Mouse (Mus musculus) liver, embryonic 13.5 days (tissue): ENCODE results near the gene Polr3b. TPM values are rescaled to one million over a fixed set of nuclear protein-coding genes. Genes with fewer than 3 reads are reported as not detected.

Experiments used
- ATAC-seq: fragments of 200-750 bp; cut with Nextera tagmentation; 2 replicates; pipeline ENCODE4 v1.8.0; 2017; ENCODE audit warnings: low read depth, mild to moderate bottlenecking, moderate number of reproducible peaks, moderate library complexity
- DNase-seq: peaks from one replicate; pipeline ENCODE4 v3.0.0; 2022
- H3K27ac ChIP-seq: fragments of 300-500 bp; sonication (generic); 2 replicates; pipeline ENCODE4 v1.5.1; 2015; ENCODE audit warnings: moderate library complexity, mild to moderate bottlenecking, inconsistent platforms
- H3K27me3 ChIP-seq: fragments of 300-500 bp; sonication (generic); 2 replicates; pipeline ENCODE4 v1.6.1; 2015; ENCODE audit warnings: mild to moderate bottlenecking, inconsistent platforms
- H3K36me3 ChIP-seq: fragments of 300-500 bp; sonication (generic); 2 replicates; pipeline ENCODE4 v1.6.1; 2015; ENCODE audit warnings: mild to moderate bottlenecking, inconsistent platforms
- H3K4me1 ChIP-seq: fragments of 300-500 bp; sonication (generic); replicated peaks from 2 replicates; pipeline ENCODE4 v1.6.1; 2015; ENCODE audit warnings: inconsistent platforms
- H3K4me2 ChIP-seq: fragments of 300-500 bp; sonication (generic); 2 replicates; pipeline ENCODE4 v1.6.1; 2015; ENCODE audit warnings: inconsistent platforms, mild to moderate bottlenecking, moderate library complexity
- H3K4me3 ChIP-seq: fragments of 300-500 bp; sonication (generic); replicated peaks from 2 replicates; pipeline ENCODE4 v1.5.1; 2015; ENCODE audit warnings: mild to moderate bottlenecking, inconsistent platforms
- H3K9ac ChIP-seq: fragments of 300-500 bp; sonication (generic); 2 replicates; pipeline ENCODE4 v1.6.1; 2015; ENCODE audit warnings: mild to moderate bottlenecking, inconsistent platforms
- H3K9me3 ChIP-seq: fragments of 300-500 bp; sonication (generic); replicated peaks from 2 replicates; pipeline ENCODE4 v1.6.1; 2016; ENCODE audit warnings: inconsistent platforms
- WGBS: fragments of 180-500 bp; shearing (Covaris S2); methylation state at CpG from one replicate; pipeline ENCODE4 v1.1.7; 2015; ENCODE audit not compliant: insufficient replicate concordance; 5-methylcytosine and 5-hydroxymethylcytosine counted together
- polyA plus RNA-seq: library from polyadenylated mRNA; unstranded; fragments of >200 nt; fragmentation: Nextera tagmentation; extraction: Ambion mirVana; gene quantifications from 2 replicates; pipeline ENCODE4 v1.2.1, GENCODE M21; 2015

Polr3b gene
- polyA plus RNA-seq, 1 experiment from 2014 or later: 5.7 TPM

- DNase-seq (peak; percentile 56), ATAC-seq (peak; percentile 95)
- no peak overlapping the region; the same call in 1 of the 2 replicates for H3K4me3 ChIP-seq
- H3K27me3 ChIP-seq: no peaks in the 10 kb centered on the region
- H3K4me1 ChIP-seq: peaks cover 44% of the 10 kb centered on the region
- WGBS: 62% methylated on average over 13 of the region's 13 CpGs
- peak overlapping the region; percentile 59 for H3K9ac ChIP-seq
- peaks cover 44% of the 10 kb centered on the region for H3K36me3 ChIP-seq
- H3K27ac ChIP-seq: peak overlapping the region; percentile 95
- peak overlapping the region; percentile 57 for H3K4me2 ChIP-seq
- H3K9me3 ChIP-seq: no peaks in the 10 kb centered on the region
Observed at GRCm38 (mm10) chr10:84700236-84700987, 78.3 kb downstream of the Polr3b start.

- H3K9me3 ChIP-seq: no peaks in the 10 kb centered on the region
- ATAC-seq (peak; percentile 74), DNase-seq (peak; percentile 72)
- H3K27ac ChIP-seq: peak overlapping the region; percentile 95
- H3K4me1 ChIP-seq: peaks cover 47% of the 10 kb centered on the region
- H3K9ac ChIP-seq: peak overlapping the region; percentile 7; the same call in 1 of the 2 replicates
- H3K4me3 ChIP-seq: no peak overlapping the region
- peaks cover 44% of the 10 kb centered on the region for H3K36me3 ChIP-seq
- 65% methylated on average over 8 of the region's 8 CpGs for WGBS
- H3K4me2 ChIP-seq: peak overlapping the region; percentile 9; the same call in 1 of the 2 replicates
- no peaks in the 10 kb centered on the region for H3K27me3 ChIP-seq
Observed at GRCm38 (mm10) chr10:84701110-84701509, 79.0 kb downstream of the Polr3b start.

GRCm38 (mm10) chr10:84702115-84702514 lies 80.0 kb downstream of the Polr3b start:
- H3K36me3 ChIP-seq: peaks cover 39% of the 10 kb centered on the region
- no peak for ATAC-seq
- WGBS: 85% methylated on average over 1 of the region's 1 CpGs

GRCm38 (mm10) chr10:84704594-84704993 lies 82.5 kb downstream of the Polr3b start:
- H3K27ac ChIP-seq: no peak overlapping the region
- no peak overlapping the region for H3K9ac ChIP-seq
- 87% methylated on average over 1 of the region's 1 CpGs for WGBS

More at GRCm38 (mm10) chr10:84702115-84702514, 80.0 kb downstream of the Polr3b start:
- Histone ChIP-seq H3K9ac (no peak overlapping the region), H3K4me2 (no peak overlapping the region), H3K4me1 (peaks cover 54% of the 10 kb centered on the region), H3K4me3 (no peak overlapping the region), H3K27ac (peak overlapping the region; percentile 95), H3K9me3 (no peaks in the 10 kb centered on the region), H3K27me3 (no peaks in the 10 kb centered on the region)
- no peak for DNase-seq

GRCm38 (mm10) chr10:84705234-84705633 lies 83.1 kb downstream of the Polr3b start:
- Histone ChIP-seq H3K27me3 (no peaks in the 10 kb centered on the region), H3K27ac (no peak overlapping the region), H3K4me3 (no peak overlapping the region), H3K9ac (no peak overlapping the region), H3K4me1 (peaks cover 36% of the 10 kb centered on the region), H3K9me3 (no peaks in the 10 kb centered on the region), H3K36me3 (peaks cover 25% of the 10 kb centered on the region), H3K4me2 (no peak overlapping the region)
- DNase-seq: no peak
- WGBS: 82% methylated on average over 7 of the region's 7 CpGs
- no peak for ATAC-seq

More at GRCm38 (mm10) chr10:84704594-84704993, 82.5 kb downstream of the Polr3b start:
- Histone ChIP-seq H3K27me3 (no peaks in the 10 kb centered on the region), H3K9me3 (no peaks in the 10 kb centered on the region), H3K36me3 (peaks cover 25% of the 10 kb centered on the region), H3K4me1 (peaks cover 43% of the 10 kb centered on the region), H3K4me2 (no peak overlapping the region), H3K4me3 (no peak overlapping the region)
- no peak for ATAC-seq
- DNase-seq: no peak

- H3K4me3 ChIP-seq: no peak overlapping the region
- peaks cover 20% of the 10 kb centered on the region for H3K36me3 ChIP-seq
- WGBS: 76% methylated on average over 8 of the region's 8 CpGs
- H3K9ac ChIP-seq: no peak overlapping the region
- H3K4me1 ChIP-seq: peaks cover 23% of the 10 kb centered on the region
- H3K27me3 ChIP-seq: no peaks in the 10 kb centered on the region
- H3K4me2 ChIP-seq: no peak overlapping the region
- ATAC-seq: no peak
- no peaks in the 10 kb centered on the region for H3K9me3 ChIP-seq
- H3K27ac ChIP-seq: no peak overlapping the region
- DNase-seq: no peak
Observed at GRCm38 (mm10) chr10:84706543-84706942, 84.5 kb downstream of the Polr3b start.

DNA sequence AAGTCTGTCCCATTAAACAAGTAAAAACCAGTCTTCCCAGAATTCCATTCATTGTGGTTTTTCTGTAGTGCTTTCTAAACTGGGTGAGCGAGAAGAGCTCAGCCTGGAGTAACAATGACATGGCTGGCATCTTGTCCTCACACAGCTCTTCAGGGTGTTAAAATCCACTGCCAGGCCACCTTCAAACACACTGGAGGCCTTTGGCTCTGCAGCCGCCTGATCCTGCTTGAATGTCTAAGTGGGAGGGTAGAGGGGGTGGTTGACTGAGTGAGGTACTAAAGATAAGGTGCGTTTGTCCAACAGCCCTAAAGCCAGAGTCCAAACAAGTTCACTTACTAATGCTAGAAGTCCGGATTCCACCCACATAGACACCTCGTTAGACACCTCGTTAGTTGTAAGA lies 85.1 kb downstream of the Polr3b start:
- H3K27me3 ChIP-seq: no peaks in the 10 kb centered on the region
- no peak overlapping the region for H3K4me3 ChIP-seq
- H3K4me1 ChIP-seq: peaks cover 17% of the 10 kb centered on the region
- no peaks in the 10 kb centered on the region for H3K9me3 ChIP-seq
- no peak overlapping the region for H3K4me2 ChIP-seq
- no peak overlapping the region for H3K27ac ChIP-seq
- H3K36me3 ChIP-seq: peaks cover 14% of the 10 kb centered on the region
- H3K9ac ChIP-seq: no peak overlapping the region
- ATAC-seq: peak; percentile 47; the same call in 1 of the 2 replicates
- DNase-seq: no peak
- WGBS: 55% methylated on average over 6 of the region's 6 CpGs

DNA sequence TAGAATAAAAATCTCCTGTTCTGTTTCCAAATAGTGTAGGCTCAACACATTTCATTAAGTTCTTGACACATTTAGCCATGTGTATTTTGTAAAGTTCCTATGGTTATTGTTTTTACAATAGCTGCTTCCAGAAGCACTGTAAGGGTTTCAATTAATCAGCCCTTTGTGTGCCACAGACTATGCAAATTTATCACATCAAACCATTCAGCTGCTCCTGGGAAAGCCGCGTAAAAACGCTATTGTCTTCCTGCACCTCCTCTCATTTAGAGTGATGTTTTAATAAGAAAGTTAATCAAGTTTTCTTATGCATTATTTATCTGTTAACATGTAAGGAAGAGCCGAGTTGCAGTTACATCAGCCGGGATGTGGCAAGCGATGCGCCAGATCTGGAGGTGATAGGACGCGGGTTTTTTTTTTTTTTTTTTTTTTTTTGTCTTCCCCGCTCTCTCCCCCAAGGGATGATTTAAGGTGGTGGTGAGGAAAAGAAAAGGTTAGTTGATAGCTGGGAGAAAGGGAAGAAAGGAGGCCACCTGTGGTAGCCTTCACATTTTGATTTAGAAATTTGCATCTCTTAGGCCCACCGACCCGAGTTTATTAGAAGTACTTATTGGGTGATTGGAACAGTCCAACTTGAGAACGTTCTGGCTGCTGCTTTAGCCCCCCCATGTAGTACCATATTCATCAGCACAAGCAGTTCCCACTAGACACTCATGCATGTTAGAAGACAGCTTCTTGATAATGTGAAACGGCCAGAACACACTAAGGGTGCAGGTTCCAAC lies 85.8 kb downstream of the Polr3b start:
- Histone ChIP-seq H3K4me3 (no peak overlapping the region), H3K27me3 (no peaks in the 10 kb centered on the region), H3K4me1 (peaks cover 14% of the 10 kb centered on the region; the same call in 1 of the 2 replicates), H3K36me3 (0 out of 2 replicates have a peak, but pooled peaks cover 16% of the 10 kb centered on the region), H3K9ac (no peak overlapping the region), H3K4me2 (no peak overlapping the region), H3K9me3 (no peaks in the 10 kb centered on the region), H3K27ac (no peak overlapping the region)
- ATAC-seq: no peak
- WGBS: 76% methylated on average over 14 of the region's 14 CpGs
- no peak for DNase-seq

GRCm38 (mm10) chr10:84710192-84710591 lies 88.1 kb downstream of the Polr3b start:
- no peak overlapping the region for H3K4me3 ChIP-seq
- H3K27me3 ChIP-seq: no peaks in the 10 kb centered on the region
- no peak for DNase-seq
- ATAC-seq: no peak
- H3K4me1 ChIP-seq: peaks cover 14% of the 10 kb centered on the region; the same call in 1 of the 2 replicates
- no peak overlapping the region for H3K4me2 ChIP-seq
- H3K9me3 ChIP-seq: no peaks in the 10 kb centered on the region
- H3K9ac ChIP-seq: no peak overlapping the region
- WGBS: 71% methylated on average over 4 of the region's 4 CpGs
- peaks cover 31% of the 10 kb centered on the region for H3K36me3 ChIP-seq
- H3K27ac ChIP-seq: no peak overlapping the region

DNA sequence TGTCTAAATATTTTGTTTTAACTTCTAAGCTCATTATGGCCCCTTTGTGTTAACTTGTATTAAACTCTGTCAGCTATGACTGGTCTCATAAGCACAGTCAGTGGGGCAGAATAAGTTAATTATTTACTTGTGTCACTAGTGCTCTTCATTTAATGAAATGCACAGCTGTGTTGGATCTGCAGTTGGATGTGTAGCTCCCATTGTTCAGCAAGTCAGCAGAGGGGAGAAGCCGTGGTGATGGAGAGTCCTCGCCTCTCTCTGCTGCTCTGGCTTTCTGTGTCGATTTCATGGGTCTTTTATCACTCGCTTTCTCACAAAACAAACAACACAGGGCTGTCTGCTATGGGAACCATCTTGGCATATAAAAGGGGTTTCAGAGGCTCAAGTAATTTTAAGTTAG lies 88.7 kb downstream of the Polr3b start:
- H3K9ac ChIP-seq: no peak overlapping the region
- ATAC-seq (no peak), DNase-seq (no peak)
- no peak overlapping the region for H3K4me2 ChIP-seq
- H3K27ac ChIP-seq: no peak overlapping the region
- H3K27me3 ChIP-seq: no peaks in the 10 kb centered on the region
- WGBS: 68% methylated on average over 4 of the region's 4 CpGs
- H3K4me1 ChIP-seq: peaks cover 14% of the 10 kb centered on the region; the same call in 1 of the 2 replicates
- H3K4me3 ChIP-seq: no peak overlapping the region
- peaks cover 36% of the 10 kb centered on the region for H3K36me3 ChIP-seq
- no peaks in the 10 kb centered on the region for H3K9me3 ChIP-seq

DNA sequence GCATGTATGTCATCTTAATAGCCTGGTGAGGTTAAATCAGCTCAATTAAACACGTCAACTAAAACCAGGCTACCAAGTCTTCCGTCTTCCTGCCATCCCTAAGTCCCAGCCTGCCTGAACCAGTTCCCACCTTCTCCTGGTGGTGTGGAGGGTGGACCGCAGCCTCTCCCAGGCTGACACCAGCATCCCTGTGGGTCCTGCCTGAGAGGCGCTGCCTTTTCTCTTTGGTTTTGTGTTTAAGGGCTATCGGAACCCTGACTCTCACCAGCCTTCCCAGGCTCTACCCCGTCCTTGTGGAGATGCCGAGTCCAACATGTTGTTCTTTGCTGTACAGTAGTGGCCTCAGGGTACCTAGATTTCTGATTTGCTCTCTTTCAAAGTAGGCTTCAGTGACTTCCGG lies 89.4 kb downstream of the Polr3b start:
- Histone ChIP-seq H3K4me1 (peaks cover 9% of the 10 kb centered on the region; the same call in 1 of the 2 replicates), H3K36me3 (peaks cover 43% of the 10 kb centered on the region), H3K9me3 (no peaks in the 10 kb centered on the region), H3K9ac (no peak overlapping the region), H3K27me3 (no peaks in the 10 kb centered on the region), H3K27ac (no peak overlapping the region), H3K4me2 (no peak overlapping the region), H3K4me3 (no peak overlapping the region)
- 90% methylated on average over 8 of the region's 8 CpGs for whole genome bisulfite sequencing
- no peak for ATAC-seq
- no peak for DNase-seq
